Mouse (Mus musculus) layer of hippocampus, adult 9-10 months (tissue): ENCODE results near the gene Ndufa6.
A peak's percentile ranks its signal among the peaks of the same experiment; 100 is the strongest.

Source experiments
- DNase-seq: peaks from one replicate; pipeline ENCODE4 v3.0.0; 2022; ENCODE audit warnings: low spot score

Ndufa6 gene

GRCm38 (mm10) chr15:82341675-82342542, 12.2 kb downstream of the Ndufa6 start:
- DNase-seq: no peak

- DNase-seq: no peak
Measured at GRCm38 (mm10) chr15:82341036-82341501, 13.1 kb downstream of the Ndufa6 start.

- DNase-seq: no peak
Measured at GRCm38 (mm10) chr15:82340414-82341035, 13.6 kb downstream of the Ndufa6 start.

- DNase-seq: no peak
Measured at GRCm38 (mm10) chr15:82339634-82340254, 14.4 kb downstream of the Ndufa6 start.

- DNase-seq: no peak
Measured at GRCm38 (mm10) chr15:82339150-82339549, 15.0 kb downstream of the Ndufa6 start.

GRCm38 (mm10) chr15:82338593-82339112, 15.5 kb downstream of the Ndufa6 start, which contains the start of the genes Naga, Pheta2 and Smdt1:
Gene Naga (minus strand): TSS chr15:82338925.
Gene Pheta2 (plus strand): TSS chr15:82338942.
Gene Smdt1 (plus strand): TSS chr15:82338959.
- DNase-seq: peak; percentile 87

- no peak for DNase-seq
Measured at GRCm38 (mm10) chr15:82337875-82338274, 16.2 kb downstream of the Ndufa6 start.

GRCm38 (mm10) chr15:82336629-82337028, 17.5 kb downstream of the Ndufa6 start:
- DNase-seq: no peak

GRCm38 (mm10) chr15:82335194-82335593, 18.9 kb downstream of the Ndufa6 start:
- DNase-seq: no peak

- no peak for DNase-seq
Measured at GRCm38 (mm10) chr15:82325382-82325781, 28.7 kb downstream of the Ndufa6 start.

GRCm38 (mm10) chr15:82322195-82322594, 31.9 kb downstream of the Ndufa6 start:
- no peak for DNase-seq

GRCm38 (mm10) chr15:82319613-82320012, 34.5 kb downstream of the Ndufa6 start:
- DNase-seq: no peak

- no peak for DNase-seq
Measured at GRCm38 (mm10) chr15:82317839-82318238, 36.3 kb downstream of the Ndufa6 start.

GRCm38 (mm10) chr15:82308416-82308815, 45.7 kb downstream of the Ndufa6 start:
- DNase-seq: no peak

GRCm38 (mm10) chr15:82307107-82307506, 47.0 kb downstream of the Ndufa6 start:
- DNase-seq: no peak
